Mouse (Mus musculus): ENCODE data around the gene Fam49a. TPM values are rescaled to one million over a fixed set of nuclear protein-coding genes. Genes with fewer than 3 reads are reported as not detected.

Fam49a gene
- polyA plus RNA-seq, 1 experiment = 6.2 TPM

DNA sequence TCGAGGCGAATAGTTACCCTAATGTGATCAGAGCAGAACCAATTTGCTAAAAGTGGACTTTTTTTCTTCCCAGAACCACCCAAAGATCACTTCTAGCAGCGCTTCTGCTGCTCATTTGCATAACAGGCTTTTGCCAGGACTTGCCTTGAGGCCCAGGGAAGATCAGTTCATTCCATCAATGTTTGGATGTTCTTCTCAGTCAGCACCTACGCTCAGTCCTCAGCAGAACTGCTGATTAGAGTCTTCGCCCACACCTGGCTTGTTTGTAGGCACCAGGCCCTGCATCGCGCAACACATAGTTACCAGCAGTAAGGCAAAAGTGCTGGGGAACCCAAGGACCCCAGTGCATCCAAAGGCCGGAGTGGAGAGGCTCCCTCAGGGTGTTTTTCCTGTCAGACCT is 45.3 kb downstream of the Fam49a start:
- 87% methylated on average over 8 of the region's 8 CpGs for WGBS
- TF ChIP-seq POLR2A (IDR thresholded peaks at IDR 0.05; ENCODE audit: borderline replicate concordance, control insufficient read depth, low read depth, low read length) (no peak), CTCF (IDR thresholded peaks at IDR 0.05; ENCODE audit: control insufficient read depth, insufficient read depth, low read length) (no peak)
- no peak overlapping the region for H3K27ac ChIP-seq (ENCODE audit: control insufficient read depth, insufficient read depth, low read depth, low read length, poor library complexity)
- H3K4me3 ChIP-seq (replicated peaks; ENCODE audit: control insufficient read depth, low read depth, low read length) = no peak overlapping the region
- no peaks in the 10 kb centered on the region; the same call in 1 of the 2 replicates for H3K4me1 ChIP-seq (ENCODE audit: control insufficient read depth, insufficient read depth, low read length)

DNA sequence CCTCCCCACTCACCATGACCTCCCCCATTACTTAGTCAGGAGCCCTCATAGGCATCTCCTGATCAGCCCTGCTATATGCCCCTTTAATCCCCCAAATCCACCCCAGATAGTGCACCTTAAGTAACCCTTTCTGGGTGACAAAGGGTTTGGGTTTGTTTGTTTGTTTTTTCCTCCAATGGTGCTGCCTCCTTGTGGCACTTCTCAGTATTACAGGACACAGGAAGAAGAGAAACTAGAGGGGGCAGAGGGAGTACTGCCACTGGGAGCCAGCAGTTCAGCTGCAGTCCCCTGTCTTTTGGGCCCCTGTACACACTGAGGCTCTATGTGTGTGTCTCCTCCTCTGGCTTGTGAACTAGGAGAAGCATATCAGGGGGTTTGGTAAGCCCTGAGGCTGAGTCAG is 51.5 kb downstream of the Fam49a start:
- H3K4me1 ChIP-seq (ENCODE audit: control insufficient read depth, insufficient read depth, low read length) = no peaks in the 10 kb centered on the region; the same call in 1 of the 2 replicates
- no peak overlapping the region for H3K4me3 ChIP-seq (replicated peaks; ENCODE audit: control insufficient read depth, low read depth, low read length)
- no peak overlapping the region for H3K27ac ChIP-seq (ENCODE audit: control insufficient read depth, insufficient read depth, low read depth, low read length, poor library complexity)
- TF ChIP-seq POLR2A (IDR thresholded peaks at IDR 0.05; ENCODE audit: borderline replicate concordance, control insufficient read depth, low read depth, low read length) = no peak
- peak; percentile 21; the same call in 1 of the 2 replicates for TF ChIP-seq CTCF (IDR thresholded peaks at IDR 0.05; ENCODE audit: control insufficient read depth, insufficient read depth, low read length)

DNA sequence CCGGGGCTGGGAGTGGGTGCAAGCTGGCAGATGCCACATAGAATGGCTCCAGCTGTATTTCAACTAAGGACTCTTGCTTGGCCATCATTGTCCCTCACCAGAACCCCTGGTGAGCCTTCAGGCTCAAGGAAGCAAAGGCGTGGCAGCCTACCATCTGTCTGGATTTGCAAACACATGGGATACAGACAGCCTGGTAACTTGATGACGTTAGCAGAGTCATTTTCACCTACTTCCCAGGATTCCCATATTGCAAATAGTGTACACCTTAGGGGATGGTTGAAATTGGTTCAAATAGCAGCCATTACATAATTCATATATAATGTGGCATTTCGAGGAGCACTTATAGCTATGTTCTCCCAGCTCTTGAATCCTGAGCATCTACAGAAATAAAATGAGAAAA is 52.0 kb downstream of the Fam49a start:
- no peak for TF ChIP-seq CTCF (IDR thresholded peaks at IDR 0.05; ENCODE audit: control insufficient read depth, insufficient read depth, low read length)
- no peak for TF ChIP-seq POLR2A (IDR thresholded peaks at IDR 0.05; ENCODE audit: borderline replicate concordance, control insufficient read depth, low read depth, low read length)
- H3K4me3 ChIP-seq (replicated peaks; ENCODE audit: control insufficient read depth, low read depth, low read length) = no peak overlapping the region
- H3K4me1 ChIP-seq (ENCODE audit: control insufficient read depth, insufficient read depth, low read length) = no peaks in the 10 kb centered on the region; the same call in 1 of the 2 replicates
- 78% methylated on average over 4 of the region's 4 CpGs for WGBS
- H3K27ac ChIP-seq (ENCODE audit: control insufficient read depth, insufficient read depth, low read depth, low read length, poor library complexity) = no peak overlapping the region

DNA sequence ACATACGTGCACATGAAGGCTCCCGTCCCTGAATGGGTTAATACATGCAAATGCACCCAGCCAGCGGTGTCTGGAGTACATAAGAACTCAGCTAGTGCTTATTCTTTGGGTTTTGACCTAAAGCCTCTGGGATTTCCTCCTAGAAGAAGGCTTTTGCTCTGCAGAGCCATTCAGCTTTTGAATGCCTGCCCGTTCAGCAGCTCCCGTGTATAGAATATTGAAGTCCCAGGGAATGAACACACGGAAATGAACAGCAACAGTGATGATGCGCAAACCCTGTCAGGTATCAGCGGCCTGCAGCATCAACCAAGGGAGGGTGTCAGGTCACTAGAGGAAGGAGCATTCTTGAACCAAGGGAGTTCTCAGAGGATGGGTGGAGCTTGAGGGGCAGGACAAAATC is 52.4 kb downstream of the Fam49a start:
- H3K4me1 ChIP-seq (ENCODE audit: control insufficient read depth, insufficient read depth, low read length) = no peaks in the 10 kb centered on the region; the same call in 1 of the 2 replicates
- 89% methylated on average over 8 of the region's 8 CpGs for WGBS

DNA sequence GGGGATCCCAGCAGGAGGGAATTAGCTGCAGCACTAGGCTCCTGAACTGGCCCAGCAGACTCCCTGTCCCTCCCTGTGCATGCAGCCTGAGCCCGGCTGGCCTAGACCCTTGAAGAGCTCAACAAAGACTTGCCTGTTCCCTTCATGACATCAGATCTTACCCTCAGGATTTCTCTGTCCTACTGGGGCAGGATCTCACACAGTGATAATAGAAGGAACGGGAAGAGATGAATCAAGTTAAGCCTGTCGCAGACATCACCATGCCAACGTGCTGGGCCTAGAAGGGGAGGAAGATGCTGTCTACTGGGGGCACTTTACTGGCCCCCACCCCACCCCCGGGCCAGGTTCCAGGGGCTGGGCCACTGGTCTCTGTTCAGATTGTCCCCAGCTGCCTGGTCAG is 53.1 kb downstream of the Fam49a start:
- Histone ChIP-seq H3K27ac (ENCODE audit: control insufficient read depth, insufficient read depth, low read depth, low read length, poor library complexity) (no peak overlapping the region), H3K4me3 (replicated peaks; ENCODE audit: control insufficient read depth, low read depth, low read length) (no peak overlapping the region), H3K4me1 (ENCODE audit: control insufficient read depth, insufficient read depth, low read length) (peaks cover under 1% of the 10 kb centered on the region; the same call in 1 of the 2 replicates)
- WGBS = 68% methylated on average over 5 of the region's 5 CpGs
- TF ChIP-seq CTCF (IDR thresholded peaks at IDR 0.05; ENCODE audit: control insufficient read depth, insufficient read depth, low read length) = no peak
- TF ChIP-seq POLR2A (IDR thresholded peaks at IDR 0.05; ENCODE audit: borderline replicate concordance, control insufficient read depth, low read depth, low read length) = no peak

More for the DNA sequence above, 52.4 kb downstream of the Fam49a start:
- TF ChIP-seq POLR2A (IDR thresholded peaks at IDR 0.05; ENCODE audit: borderline replicate concordance, control insufficient read depth, low read depth, low read length) = no peak
- no peak for TF ChIP-seq CTCF (IDR thresholded peaks at IDR 0.05; ENCODE audit: control insufficient read depth, insufficient read depth, low read length)
- no peak overlapping the region for H3K4me3 ChIP-seq (replicated peaks; ENCODE audit: control insufficient read depth, low read depth, low read length)
- no peak overlapping the region for H3K27ac ChIP-seq (ENCODE audit: control insufficient read depth, insufficient read depth, low read depth, low read length, poor library complexity)

DNA sequence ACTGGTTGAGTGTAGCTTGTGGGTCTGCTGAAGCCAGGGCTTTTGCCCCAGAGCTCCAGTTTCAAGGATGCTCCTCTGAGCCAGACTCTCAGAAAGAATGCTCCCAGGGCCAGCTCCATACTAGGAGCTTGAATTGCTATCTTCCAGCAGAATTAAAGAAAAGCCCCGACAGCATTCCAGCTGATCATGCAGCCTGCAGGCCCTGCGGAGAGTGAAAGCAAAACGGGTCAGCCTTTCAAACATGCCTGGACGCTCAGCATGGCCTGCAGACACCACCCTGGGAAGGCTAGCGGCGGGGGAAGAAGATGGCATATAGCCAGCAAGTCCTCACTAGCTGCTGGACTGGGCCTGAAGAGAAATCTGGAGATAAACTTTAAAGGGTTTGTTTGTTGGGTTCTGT is 55.0 kb downstream of the Fam49a start:
- Histone ChIP-seq H3K27ac (ENCODE audit: control insufficient read depth, insufficient read depth, low read depth, low read length, poor library complexity) (no peak overlapping the region), H3K4me3 (replicated peaks; ENCODE audit: control insufficient read depth, low read depth, low read length) (no peak overlapping the region), H3K4me1 (ENCODE audit: control insufficient read depth, insufficient read depth, low read length) (peaks cover 2% of the 10 kb centered on the region; the same call in 1 of the 2 replicates)
- 80% methylated on average over 6 of the region's 6 CpGs for WGBS
- no peak for TF ChIP-seq POLR2A (IDR thresholded peaks at IDR 0.05; ENCODE audit: borderline replicate concordance, control insufficient read depth, low read depth, low read length)
- TF ChIP-seq CTCF (IDR thresholded peaks at IDR 0.05; ENCODE audit: control insufficient read depth, insufficient read depth, low read length) = no peak

DNA sequence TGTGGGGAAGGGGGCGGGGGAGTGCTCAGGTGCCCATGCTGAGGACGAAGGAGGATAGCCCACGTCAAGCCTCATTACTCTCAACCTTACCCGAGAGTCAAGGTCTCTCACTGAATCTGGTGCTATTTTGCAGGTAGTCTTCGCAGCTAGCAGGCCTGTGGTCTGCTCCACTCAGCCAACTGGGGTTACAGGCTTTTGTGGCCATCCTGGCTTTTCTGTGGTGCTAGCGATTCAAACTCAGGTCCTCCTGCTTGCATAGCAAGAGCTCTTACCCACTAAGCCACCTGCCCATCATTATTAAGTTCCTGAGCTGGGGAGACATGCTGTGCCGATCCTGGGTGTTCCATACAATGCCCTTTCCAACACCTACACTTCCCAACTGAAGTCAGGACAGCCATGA is 55.7 kb downstream of the Fam49a start:
- no peak for TF ChIP-seq CTCF (IDR thresholded peaks at IDR 0.05; ENCODE audit: control insufficient read depth, insufficient read depth, low read length)
- no peak for TF ChIP-seq POLR2A (IDR thresholded peaks at IDR 0.05; ENCODE audit: borderline replicate concordance, control insufficient read depth, low read depth, low read length)
- Histone ChIP-seq H3K27ac (ENCODE audit: control insufficient read depth, insufficient read depth, low read depth, low read length, poor library complexity) (no peak overlapping the region), H3K4me3 (replicated peaks; ENCODE audit: control insufficient read depth, low read depth, low read length) (no peak overlapping the region), H3K4me1 (ENCODE audit: control insufficient read depth, insufficient read depth, low read length) (peaks cover 2% of the 10 kb centered on the region; the same call in 1 of the 2 replicates)
- 86% methylated on average over 7 of the region's 7 CpGs for WGBS

DNA sequence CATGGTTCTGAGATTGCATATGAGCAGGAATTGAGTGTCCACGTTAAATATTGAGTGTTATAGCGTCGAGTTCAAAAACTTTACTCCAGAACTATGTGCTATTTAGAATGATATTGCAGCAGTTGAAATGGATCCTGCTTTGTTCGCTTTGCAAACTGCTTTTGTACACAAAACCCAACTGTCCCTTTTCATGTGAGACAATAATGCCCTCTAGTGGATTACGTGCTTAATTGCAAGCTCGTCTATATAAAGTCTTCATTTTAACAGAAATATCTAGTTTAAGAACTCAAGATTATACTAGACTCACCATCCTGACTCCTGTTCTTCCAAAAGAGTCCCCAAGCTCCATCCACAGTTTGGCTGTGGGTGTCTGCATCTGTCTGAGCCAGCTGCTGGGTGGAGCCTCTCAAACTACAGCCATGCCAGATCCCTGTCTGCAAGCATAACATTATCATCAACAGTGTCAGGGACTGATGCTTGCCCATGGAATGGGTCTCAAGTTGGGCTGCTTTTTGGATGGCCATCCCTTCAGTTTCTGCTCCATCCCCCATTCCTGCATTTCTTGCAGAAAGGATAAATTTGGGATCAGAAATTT is 56.3 kb downstream of the Fam49a start:
- WGBS = 5% methylated on average over 6 of the region's 6 CpGs
- Histone ChIP-seq H3K4me1 (ENCODE audit: control insufficient read depth, insufficient read depth, low read length) (peaks cover 2% of the 10 kb centered on the region; the same call in 1 of the 2 replicates), H3K27ac (ENCODE audit: control insufficient read depth, insufficient read depth, low read depth, low read length, poor library complexity) (no peak overlapping the region), H3K4me3 (replicated peaks; ENCODE audit: control insufficient read depth, low read depth, low read length) (no peak overlapping the region)
- peak; percentile 22; the same call in 1 of the 2 replicates for TF ChIP-seq CTCF (IDR thresholded peaks at IDR 0.05; ENCODE audit: control insufficient read depth, insufficient read depth, low read length)
- no peak for TF ChIP-seq POLR2A (IDR thresholded peaks at IDR 0.05; ENCODE audit: borderline replicate concordance, control insufficient read depth, low read depth, low read length)
